Mouse (Mus musculus) CH12.LX (cell line): ENCODE data around the gene Cmbl. TPM values are rescaled to one million over a fixed set of nuclear protein-coding genes. Genes with fewer than 3 reads are reported as not detected.

Experiments
- DNase-seq: peaks from one replicate; pipeline ENCODE4 v3.0.0-alpha.2; 2013; ENCODE audit errors: extremely low read depth
- H3K27ac ChIP-seq: 2 replicates; pipeline ENCODE4 v1.5.1; 2012; ENCODE audit warnings: low read depth, mild to moderate bottlenecking, control low read depth, moderate library complexity; ENCODE audit not compliant: insufficient read depth
- H3K27me3 ChIP-seq: replicated peaks from 2 replicates; pipeline ENCODE3; 2012; ENCODE audit warnings: inconsistent platforms
- H3K36me3 ChIP-seq, 2 experiments: replicated peaks in 1 of 2; 2 replicates each; pipeline versions ENCODE3 to v1.6.1; 2012; ENCODE audit warnings: inconsistent platforms in 1 of 2, low read length in 1 of 2, mild to moderate bottlenecking in 1 of 2, mixed read lengths in 1 of 2, moderate library complexity in 1 of 2; ENCODE audit not compliant: control insufficient read depth in 1 of 2, insufficient read depth in 1 of 2
- H3K4me1 ChIP-seq, 2 experiments: 2 replicates each; pipeline ENCODE4 v1.6.1; 2012; ENCODE audit warnings: inconsistent platforms in 1 of 2, moderate library complexity in 1 of 2; ENCODE audit not compliant: insufficient read depth in 2 of 2, control insufficient read depth in 1 of 2
- H3K4me2 ChIP-seq: 2 replicates; pipeline ENCODE4 v1.6.1; 2012; ENCODE audit warnings: low read depth, mild to moderate bottlenecking, control low read depth; ENCODE audit not compliant: poor library complexity, insufficient read depth, severe bottlenecking
- H3K4me3 ChIP-seq, 3 experiments: fragments of 150-350 bp in 1 of 3; sonication (generic) in 1 of 3; replicated peaks in 1 of 3; 2 replicates each; pipeline versions ENCODE3 to v1.5.1; 2011 to 2012; ENCODE audit warnings: low read depth in 2 of 3, low read length in 2 of 3, mild to moderate bottlenecking in 2 of 3, moderate library complexity in 2 of 3, control low read depth in 1 of 3, improper control_type of control experiment in 1 of 3, inconsistent platforms in 1 of 3, mixed read lengths in 1 of 3; ENCODE audit not compliant: poor library complexity in 1 of 3
- H3K79me2 ChIP-seq: replicated peaks from 2 replicates; pipeline ENCODE4 v1.6.1; 2012; ENCODE audit warnings: mild to moderate bottlenecking, moderate library complexity; ENCODE audit not compliant: control insufficient read depth, poor library complexity, insufficient read depth, severe bottlenecking; ENCODE audit errors: extremely low read depth
- H3K9ac ChIP-seq: 2 replicates; pipeline ENCODE4 v1.6.1; 2012; ENCODE audit warnings: low read depth, mild to moderate bottlenecking, control low read depth, moderate library complexity; ENCODE audit not compliant: insufficient read depth
- H3K9me3 ChIP-seq: replicated peaks from 2 replicates; pipeline ENCODE3; 2012; ENCODE audit warnings: low read length, inconsistent platforms, mixed read lengths
- BHLHE40 ChIP-seq: IDR thresholded peaks from 2 replicates; pipeline ENCODE4 v1.6.1; 2011; ENCODE audit warnings: mild to moderate bottlenecking, low read depth, low read length, improper control_type of control experiment
- CHD2 ChIP-seq: IDR thresholded peaks from 2 replicates; pipeline ENCODE4 v1.6.1; 2011; ENCODE audit warnings: low read length, improper control_type of control experiment
- CTCF ChIP-seq, 2 experiments: IDR thresholded peaks in 1 of 2; conservative IDR thresholded peaks in 1 of 2; 2 replicates each; pipeline ENCODE4 v1.5.1; 2011 to 2012; ENCODE audit warnings: low read depth in 2 of 2, low read length in 2 of 2, improper control_type of control experiment in 1 of 2, inconsistent platforms in 1 of 2, mild to moderate bottlenecking in 1 of 2, moderate library complexity in 1 of 2
- E2F4 ChIP-seq: IDR thresholded peaks from 2 replicates; pipeline ENCODE4 v1.6.1; 2011; ENCODE audit warnings: low read depth, low read length, improper control_type of control experiment; ENCODE audit not compliant: insufficient replicate concordance
- HCFC1 ChIP-seq: IDR thresholded peaks from 2 replicates; pipeline ENCODE4 v1.6.1; 2012; ENCODE audit warnings: low read depth, mild to moderate bottlenecking, inconsistent platforms, low read length, improper control_type of control experiment
- JUN ChIP-seq: IDR thresholded peaks from 2 replicates; pipeline ENCODE4 v1.6.1; 2011; ENCODE audit warnings: low read depth, mild to moderate bottlenecking, low read length, improper control_type of control experiment, moderate library complexity; ENCODE audit not compliant: insufficient read depth
- JUND ChIP-seq: conservative IDR thresholded peaks from 2 replicates; pipeline ENCODE4 v1.6.1; 2011; ENCODE audit warnings: low read depth, low read length, improper control_type of control experiment
- KAT2A ChIP-seq: IDR thresholded peaks from 2 replicates; pipeline ENCODE4 v1.6.1; 2012; ENCODE audit warnings: low read length, improper control_type of control experiment, inconsistent platforms; ENCODE audit not compliant: insufficient replicate concordance
- MAFK ChIP-seq: IDR thresholded peaks from 2 replicates; pipeline ENCODE4 v1.6.1; 2011; ENCODE audit warnings: low read length, improper control_type of control experiment; ENCODE audit not compliant: insufficient replicate concordance
- MAX ChIP-seq: IDR thresholded peaks from 2 replicates; pipeline ENCODE4 v1.6.1; 2011; ENCODE audit warnings: low read length, improper control_type of control experiment
- MAZ ChIP-seq: IDR thresholded peaks from 2 replicates; pipeline ENCODE4 v1.6.1; 2012; ENCODE audit warnings: low read depth, mild to moderate bottlenecking, inconsistent platforms, low read length, improper control_type of control experiment, moderate library complexity
- MEF2A ChIP-seq: IDR thresholded peaks from 2 replicates; pipeline ENCODE4 v1.6.1; 2014; ENCODE audit warnings: low read depth, mild to moderate bottlenecking, inconsistent platforms, low read length, improper control_type of control experiment, borderline replicate concordance
- MXI1 ChIP-seq: IDR thresholded peaks from 2 replicates; pipeline ENCODE4 v1.6.1; 2011; ENCODE audit warnings: mild to moderate bottlenecking, low read depth, low read length, improper control_type of control experiment
- NELFE ChIP-seq: IDR thresholded peaks from 2 replicates; pipeline ENCODE4 v1.6.1; 2011; ENCODE audit warnings: low read depth, low read length, improper control_type of control experiment
- NRF1 ChIP-seq: IDR thresholded peaks from 2 replicates; pipeline ENCODE4 v1.6.1; 2014; ENCODE audit warnings: low read depth, mild to moderate bottlenecking, inconsistent platforms, low read length, improper control_type of control experiment, moderate library complexity
- PAX5 ChIP-seq: IDR thresholded peaks from 2 replicates; pipeline ENCODE4 v1.6.1; 2012; ENCODE audit warnings: low read length, inconsistent platforms, mixed read lengths
- POLR2A ChIP-seq: IDR thresholded peaks from 2 replicates; pipeline ENCODE4 v1.6.1; 2011; ENCODE audit warnings: low read depth, mild to moderate bottlenecking, improper control_type of control experiment, low read length
- POLR2AphosphoS2 ChIP-seq: IDR thresholded peaks from 2 replicates; pipeline ENCODE4 v1.6.1; 2011; ENCODE audit warnings: low read depth, low read length, improper control_type of control experiment
- RAD21 ChIP-seq: IDR thresholded peaks from 2 replicates; pipeline ENCODE4 v1.6.1; 2011; ENCODE audit warnings: low read depth, mild to moderate bottlenecking, low read length, improper control_type of control experiment, moderate library complexity
- TBP ChIP-seq: conservative IDR thresholded peaks from 2 replicates; pipeline ENCODE4 v1.6.1; 2011; ENCODE audit warnings: low read depth, low read length, improper control_type of control experiment
- UBTF ChIP-seq: IDR thresholded peaks from 2 replicates; pipeline ENCODE4 v1.6.1; 2012; ENCODE audit warnings: low read depth, mild to moderate bottlenecking, inconsistent platforms, low read length, improper control_type of control experiment, moderate library complexity
- USF1 ChIP-seq: IDR thresholded peaks from 2 replicates; pipeline ENCODE4 v1.6.1; 2014; ENCODE audit warnings: low read depth, mild to moderate bottlenecking, inconsistent platforms, low read length, improper control_type of control experiment
- USF2 ChIP-seq: conservative IDR thresholded peaks from 2 replicates; pipeline ENCODE4 v1.6.1; 2011; ENCODE audit warnings: low read depth, low read length, improper control_type of control experiment
- ZKSCAN1 ChIP-seq: IDR thresholded peaks from 2 replicates; pipeline ENCODE4 v1.6.1; 2012; ENCODE audit warnings: low read depth, inconsistent platforms, low read length, improper control_type of control experiment, borderline replicate concordance
- dilution Hi-C: fragments of 300-500 bp; cut with MboI; formaldehyde crosslinking; loops from 2 replicates; pipeline ENCODE4 v1.14.3; 2020; ENCODE audit warnings: low sequenced_read_pairs; ENCODE audit not compliant: extremely low pct_unique_long_range_greater_than_20kb, extremely low pct_ligation_motif_present
- in situ Hi-C: fragments of 300-500 bp; cut with MboI; formaldehyde crosslinking; loops from 3 replicates; pipeline ENCODE4 v1.14.3; 2019; ENCODE audit warnings: low sequenced_read_pairs, low pct_ligation_motif_present, low pct_unique_long_range_greater_than_20kb, mixed read lengths
- polyA plus RNA-seq: library from polyadenylated mRNA; unstranded; fragments of >175 nt; gene quantifications from 2 replicates; pipeline ENCODE4 v1.2.1, GENCODE M21; 2012; ENCODE audit warnings: low read depth; ENCODE audit not compliant: insufficient read length
- total RNA-seq, 2 experiments: library from RNA; depleted of rRNA; stranded (reverse); fragments of 300-350 nt in 1 of 2; fragments of >200 nt in 1 of 2; gene quantifications; 2 replicates each; pipeline ENCODE4 v1.2.3; 2012 to 2014

Cmbl gene
- total and polyA plus RNA-seq, 3 experiments: 0.27 TPM; not detected in 2

DNA sequence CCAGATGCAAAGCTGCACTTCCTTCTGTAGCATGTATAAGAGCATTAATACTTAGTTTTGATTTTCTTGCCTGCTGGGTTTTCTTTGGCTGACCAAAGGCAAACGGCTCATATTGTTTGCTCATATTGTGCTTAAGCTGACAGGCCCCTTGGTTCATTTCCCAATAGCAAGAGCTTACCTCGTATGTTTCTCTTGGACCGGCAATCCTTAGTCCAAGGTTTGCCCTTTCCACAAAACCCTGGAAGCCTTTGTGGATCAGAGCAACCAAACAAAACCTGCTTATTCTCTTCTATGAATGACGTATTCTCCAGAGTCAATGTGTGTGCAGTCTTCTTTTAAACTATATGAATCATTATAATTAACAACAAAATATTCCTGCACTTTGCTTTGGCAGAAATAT lies 14.8 kb upstream of the Cmbl start:
- H3K4me3 ChIP-seq: no peak overlapping the region
- no peak for DNase-seq
- H3K79me2 ChIP-seq: no peaks in the 10 kb centered on the region
- no peak overlapping the region for H3K27ac ChIP-seq
- H3K27me3 ChIP-seq: no peaks in the 10 kb centered on the region
- H3K36me3 ChIP-seq: no peaks in the 10 kb centered on the region
- in situ Hi-C loops (no loop called here), dilution Hi-C loops (no loop called here)
- no peaks in the 10 kb centered on the region for H3K9me3 ChIP-seq
- no peak overlapping the region for H3K4me2 ChIP-seq
- H3K9ac ChIP-seq: no peak overlapping the region
- peaks cover 0 to 15% of the 10 kb centered on the region in 2 experiments; a peak in 2 of 4 replicates for H3K4me1 ChIP-seq
- TF ChIP-seq PAX5: no peak
- TF ChIP-seq KAT2A: no peak

DNA sequence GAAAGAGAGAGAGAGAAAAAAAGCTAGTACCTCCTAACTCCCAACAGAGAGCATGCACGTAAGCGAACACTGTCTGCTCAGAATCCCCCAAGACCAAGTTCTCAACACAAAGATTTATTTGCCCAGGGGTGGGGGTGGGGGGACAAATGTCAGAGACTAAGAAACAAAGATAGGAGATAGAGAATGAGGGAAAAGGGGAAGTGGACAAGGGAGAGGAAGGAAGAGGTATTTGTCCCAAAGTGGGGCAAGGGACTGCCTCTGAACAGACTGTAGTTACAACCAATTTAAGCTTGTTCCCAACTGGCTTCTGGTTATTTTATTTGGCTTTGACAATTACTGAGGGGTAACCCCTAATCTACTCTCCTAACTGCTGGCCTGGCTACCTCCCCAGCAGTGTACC lies 10.3 kb upstream of the Cmbl start:
- H3K79me2 ChIP-seq: no peaks in the 10 kb centered on the region
- H3K4me2 ChIP-seq: no peak overlapping the region
- no peak overlapping the region for H3K27ac ChIP-seq
- H3K27me3 ChIP-seq: no peaks in the 10 kb centered on the region
- in situ Hi-C loops: no loop called here
- H3K4me3 ChIP-seq: no peak overlapping the region
- TF ChIP-seq RAD21: no peak
- no peak for TF ChIP-seq E2F4
- no peak for TF ChIP-seq MEF2A
- no peak for TF ChIP-seq JUN
- TF ChIP-seq JUND: no peak
- TF ChIP-seq MXI1: no peak
- no peak for TF ChIP-seq USF2
- TF ChIP-seq CHD2: no peak
- TF ChIP-seq UBTF: no peak
- TF ChIP-seq MAX: no peak
- no peak for TF ChIP-seq TBP
- TF ChIP-seq USF1: no peak
- no peaks in the 10 kb centered on the region for H3K36me3 ChIP-seq
- peaks cover 0 to 9% of the 10 kb centered on the region in 2 experiments; a peak in 2 of 4 replicates for H3K4me1 ChIP-seq
- dilution Hi-C loops: no loop called here
- peaks cover under 1% of the 10 kb centered on the region for H3K9me3 ChIP-seq
- H3K9ac ChIP-seq: no peak overlapping the region
- DNase-seq: no peak

DNA sequence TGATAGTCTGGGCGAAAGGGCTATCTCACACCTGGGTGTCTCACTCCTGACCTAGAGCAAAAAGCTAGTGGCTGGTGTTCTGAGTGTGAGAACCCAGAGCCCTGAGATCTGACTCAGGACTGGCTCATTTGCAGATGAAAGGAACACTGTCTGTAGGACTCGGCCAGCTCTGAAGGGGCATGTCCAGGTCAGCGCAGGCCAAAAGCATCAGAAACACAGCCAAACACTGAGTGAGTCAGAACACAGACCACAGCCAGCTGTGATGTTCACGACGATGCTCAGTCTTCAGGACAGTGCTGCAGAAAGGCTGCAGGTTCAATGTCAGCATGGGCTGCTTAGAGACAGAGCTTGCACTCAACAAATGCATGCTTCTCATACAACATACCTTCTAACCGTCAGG lies 3.8 kb upstream of the Cmbl start:
- Histone ChIP-seq H3K9me3 (peaks cover 3% of the 10 kb centered on the region), H3K79me2 (no peaks in the 10 kb centered on the region), H3K27me3 (no peaks in the 10 kb centered on the region), H3K27ac (no peak overlapping the region), H3K36me3 (no peaks in the 10 kb centered on the region)
- in situ Hi-C loops: no loop called here
- DNase-seq: no peak
- TF ChIP-seq ZKSCAN1: no peak
- TF ChIP-seq MAFK: no peak
- TF ChIP-seq POLR2A: no peak
- no peak for TF ChIP-seq JUN
- TF ChIP-seq POLR2AphosphoS2: no peak
- no peak for TF ChIP-seq KAT2A
- no peak for TF ChIP-seq BHLHE40
- TF ChIP-seq CTCF (conservative IDR thresholded peaks at IDR 0.05 in 1 of 2, IDR thresholded peaks at IDR 0.05 in 1 of 2; ENCODE audit: low read depth in 2 of 2, low read length in 2 of 2): no peak
- no peak for TF ChIP-seq HCFC1
- TF ChIP-seq NRF1: no peak
- no peak for TF ChIP-seq MXI1
- no peak for TF ChIP-seq UBTF
- no peak for TF ChIP-seq TBP
- TF ChIP-seq MAZ: no peak
- TF ChIP-seq NELFE: no peak
- TF ChIP-seq USF1: no peak
- TF ChIP-seq, all 38 proteins: peak for 0
- dilution Hi-C loops: no loop called here
- H3K9ac ChIP-seq: no peak overlapping the region
- no peaks in the 10 kb centered on the region for H3K4me1 ChIP-seq
- no peak overlapping the region for H3K4me3 ChIP-seq
- no peak overlapping the region for H3K4me2 ChIP-seq
